Mouse (Mus musculus) embryo, embryonic 10 days (tissue): ENCODE measurements at regions not wholly inside any gene's neighbourhood (a gene's known extent, or its start where the extent isn't known, plus 50 kb on each side); places are given as distances from the start of the nearest gene placed in this dataset.

Experiments
- DNase-seq: peaks from one replicate; pipeline ENCODE4 v3.0.0-alpha.2; 2015; ENCODE audit warnings: low spot score

- no peak for DNase-seq
These were observed 129.0 kb upstream of the Tmem164 start for GRCm38 (mm10) chrX:142552196-142552595.

- peak; percentile 29 for DNase-seq
These were observed 127.0 kb upstream of the Tmem164 start for GRCm38 (mm10) chrX:142554161-142554560.

- DNase-seq = no peak
These were observed 123.7 kb upstream of the Tmem164 start for GRCm38 (mm10) chrX:142557496-142557895.

DNA sequence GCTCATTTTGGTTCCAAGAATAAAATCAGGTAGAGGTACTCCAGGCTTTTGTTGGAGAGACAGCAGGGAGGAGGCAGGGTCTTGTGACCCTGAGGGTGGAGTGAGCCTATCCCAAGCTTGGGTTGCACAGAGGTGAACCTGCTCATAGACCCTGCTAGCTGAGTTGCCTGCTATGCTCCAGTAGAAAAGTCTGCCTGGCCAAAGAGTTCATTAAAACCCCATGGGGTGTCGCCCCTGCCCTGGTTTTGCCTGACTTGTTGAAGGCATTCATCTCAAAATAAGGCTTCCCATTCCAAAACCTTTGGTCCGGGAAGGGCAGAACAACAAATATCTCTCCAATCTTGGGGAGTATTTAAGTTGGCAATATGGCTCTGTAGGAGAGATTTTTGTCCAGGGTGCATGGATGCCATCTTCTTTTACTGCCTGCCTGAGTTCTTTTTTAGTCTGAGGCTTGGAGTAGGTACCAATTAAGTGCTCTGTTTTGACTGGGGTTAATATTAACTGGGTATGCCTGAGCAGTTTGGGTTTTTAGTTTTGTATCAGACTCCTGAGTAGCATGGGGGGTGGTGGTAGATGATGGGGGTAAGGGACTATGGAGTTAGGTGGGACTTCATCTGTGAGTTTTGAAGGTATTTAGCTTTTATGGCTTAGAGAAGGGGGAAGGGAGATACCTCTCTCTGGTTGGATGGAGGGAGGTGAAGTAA, 120.8 kb upstream of the Tmem164 start:
- DNase-seq = no peak

- DNase-seq = no peak
These were observed 119.4 kb upstream of the Tmem164 start for GRCm38 (mm10) chrX:142561788-142562187.

GRCm38 (mm10) chrX:142564186-142564585, 117.0 kb upstream of the Tmem164 start:
- DNase-seq = no peak

DNA sequence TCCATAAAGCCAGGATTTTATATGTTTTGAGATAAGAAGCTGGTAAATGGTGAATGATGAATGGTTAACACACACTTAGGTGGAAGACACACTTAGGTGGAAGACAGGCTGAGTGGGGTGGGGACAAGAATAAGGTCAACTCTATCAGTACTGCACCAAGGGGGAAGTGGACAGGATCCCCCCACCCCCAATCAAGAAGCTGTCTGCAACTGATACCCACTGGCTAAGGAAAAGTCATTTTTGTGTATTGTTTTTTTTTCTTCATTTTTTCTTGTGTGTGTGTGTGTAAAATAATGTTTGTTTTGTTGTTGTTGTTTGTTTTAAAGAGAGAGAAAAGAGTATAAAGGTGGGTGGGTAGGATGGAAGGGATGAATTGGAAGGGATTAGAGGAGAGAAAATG, 109.4 kb upstream of the Tmem164 start:
- no peak for DNase-seq

GRCm38 (mm10) chrX:142574022-142574421, 107.2 kb upstream of the Tmem164 start:
- no peak for DNase-seq

- DNase-seq = no peak
These were observed 106.1 kb upstream of the Tmem164 start for GRCm38 (mm10) chrX:142574945-142575710.

DNA sequence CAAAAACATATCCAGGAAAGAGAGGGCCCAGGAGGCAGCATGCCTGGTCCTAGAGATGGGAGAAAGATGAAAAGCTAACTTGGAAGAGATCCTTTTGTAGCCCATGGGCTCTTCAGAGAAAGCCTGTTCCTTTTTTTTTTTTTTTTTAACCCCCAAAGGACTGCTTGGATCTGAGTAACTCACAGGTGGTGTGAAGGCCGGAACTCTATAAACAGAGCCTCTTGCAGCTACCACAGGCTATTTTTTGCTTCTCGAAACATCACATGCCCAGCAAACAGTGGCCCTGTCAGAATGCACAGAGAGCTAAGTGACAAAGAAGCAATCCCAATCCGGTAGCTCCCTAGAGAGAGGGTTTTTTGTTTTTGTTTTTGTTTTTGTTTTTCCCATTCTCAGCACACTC, 105.1 kb upstream of the Tmem164 start:
- DNase-seq = no peak

DNA sequence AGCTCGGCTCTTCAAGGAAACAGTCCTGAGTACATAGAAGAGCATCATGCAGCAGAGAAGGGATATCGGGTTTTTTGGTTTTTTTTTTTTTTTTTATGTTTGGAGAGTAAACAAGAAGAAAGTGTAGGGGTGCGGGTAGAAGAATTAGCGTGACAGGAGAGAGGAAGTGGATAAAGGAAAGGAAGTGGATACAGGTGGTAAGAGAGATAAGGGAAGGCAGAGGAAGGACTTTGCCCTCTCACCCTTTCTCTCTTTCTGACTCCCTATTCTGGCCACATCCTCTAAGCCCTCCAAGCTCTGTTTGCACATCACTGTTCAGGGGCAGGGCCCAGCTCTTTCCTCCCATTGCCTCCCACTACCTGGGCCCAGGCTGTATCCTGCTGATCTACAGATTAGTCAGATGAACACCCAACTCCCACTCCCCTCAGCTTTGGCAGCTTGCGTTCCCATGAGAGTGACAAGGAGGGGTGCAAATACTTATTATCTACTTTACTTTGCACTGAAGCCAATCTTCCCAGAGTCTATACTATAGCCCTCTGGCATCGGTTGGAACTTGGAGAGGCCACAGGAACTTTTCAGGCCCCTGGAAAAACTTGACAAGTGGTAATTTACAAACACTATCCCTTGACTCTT, 103.6 kb upstream of the Tmem164 start:
- no peak for DNase-seq

DNA sequence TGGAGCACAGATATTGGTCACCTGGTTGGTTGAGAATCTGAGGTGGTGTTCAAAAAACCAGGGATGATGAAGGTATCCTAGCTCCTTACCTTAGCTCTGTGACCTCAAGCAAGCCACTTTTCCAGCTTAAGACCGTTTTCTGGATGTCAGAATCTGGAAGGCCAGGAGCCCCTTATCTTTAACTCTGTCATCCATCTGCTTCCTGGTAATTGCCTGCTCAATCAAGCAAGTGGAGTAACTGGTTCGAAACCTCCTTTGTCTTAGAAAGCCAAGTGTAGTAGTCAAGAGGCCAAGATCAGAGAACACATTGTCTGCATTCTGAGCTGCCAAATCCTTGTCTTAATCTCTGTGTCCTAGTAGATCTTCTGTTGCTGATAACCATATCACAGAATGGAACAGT, 95.9 kb upstream of the Tmem164 start:
- no peak for DNase-seq

DNA sequence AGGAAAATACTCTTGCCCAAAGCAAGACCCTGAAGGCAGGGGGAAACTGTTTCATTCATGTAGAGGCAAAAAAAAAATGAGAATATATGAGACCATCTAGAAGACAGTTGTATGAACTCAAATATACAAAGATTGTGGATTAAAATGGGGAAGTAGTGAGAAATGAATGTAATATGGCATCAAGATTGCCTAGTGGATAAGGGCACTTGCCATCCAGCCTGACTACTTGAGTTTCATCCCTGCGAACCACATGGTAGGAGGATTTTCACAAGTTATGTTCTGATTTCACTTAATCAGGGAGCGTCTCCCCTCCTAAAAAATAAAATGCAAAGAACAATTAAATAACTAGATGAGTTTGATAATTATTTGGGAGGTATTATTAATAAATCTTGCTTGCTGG, 81.8 kb upstream of the Tmem164 start:
- DNase-seq = no peak

GRCm38 (mm10) chrX:142600782-142601181, 80.4 kb upstream of the Tmem164 start:
- no peak for DNase-seq

DNA sequence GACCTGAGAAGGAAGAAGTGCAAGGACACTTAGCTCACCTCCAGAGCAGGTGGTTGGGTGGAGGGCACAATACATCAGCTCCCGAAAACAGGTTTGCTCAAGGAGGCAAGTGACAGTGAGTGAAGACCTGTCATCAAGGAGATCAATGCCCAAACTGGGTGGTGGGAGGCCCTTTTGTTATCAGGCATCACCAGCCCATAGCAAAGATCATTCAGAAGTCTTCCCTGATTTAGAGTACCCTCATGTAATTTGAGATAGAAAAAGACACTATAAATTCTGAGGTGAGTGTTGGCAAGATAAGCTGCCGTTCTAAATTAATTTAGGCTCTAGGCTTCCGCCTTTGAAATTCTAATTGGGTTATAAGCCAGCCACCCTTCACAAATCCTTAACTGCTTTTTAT, 76.1 kb upstream of the Tmem164 start:
- DNase-seq = no peak

- DNase-seq = no peak
These were observed 74.5 kb upstream of the Tmem164 start for GRCm38 (mm10) chrX:142606595-142607205.

DNA sequence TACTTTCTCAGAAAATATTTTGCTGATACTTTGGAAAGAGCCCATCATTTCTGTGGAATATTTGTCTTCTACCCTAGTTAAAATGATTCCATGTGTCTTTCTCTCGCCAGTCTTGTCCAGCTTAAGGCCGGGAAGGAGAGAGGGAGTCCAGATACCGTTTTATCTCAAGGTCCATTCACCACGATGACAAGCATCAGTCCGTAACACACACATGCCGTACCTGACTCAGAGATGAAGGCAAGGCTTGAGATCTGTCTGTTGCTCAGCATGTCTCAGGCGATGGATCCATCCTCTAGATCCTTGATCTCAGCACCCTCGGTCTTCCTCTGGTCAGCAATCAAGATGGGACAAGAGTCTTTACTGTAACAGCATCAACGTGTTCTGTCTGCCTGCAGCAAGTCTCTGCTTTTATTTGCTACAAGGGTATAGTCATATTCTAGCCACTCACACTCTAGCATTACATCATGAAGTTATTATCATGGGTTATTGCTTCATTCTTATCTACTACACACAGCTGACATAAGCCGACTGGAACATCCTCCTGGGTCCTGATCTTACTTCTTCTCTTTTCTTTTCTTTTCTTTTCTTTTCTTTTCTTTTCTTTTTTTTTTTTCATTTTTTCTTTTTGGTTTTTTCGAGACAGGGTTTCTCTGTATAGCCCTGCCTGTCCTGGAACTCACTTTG, 64.9 kb upstream of the Tmem164 start:
- no peak for DNase-seq

DNA sequence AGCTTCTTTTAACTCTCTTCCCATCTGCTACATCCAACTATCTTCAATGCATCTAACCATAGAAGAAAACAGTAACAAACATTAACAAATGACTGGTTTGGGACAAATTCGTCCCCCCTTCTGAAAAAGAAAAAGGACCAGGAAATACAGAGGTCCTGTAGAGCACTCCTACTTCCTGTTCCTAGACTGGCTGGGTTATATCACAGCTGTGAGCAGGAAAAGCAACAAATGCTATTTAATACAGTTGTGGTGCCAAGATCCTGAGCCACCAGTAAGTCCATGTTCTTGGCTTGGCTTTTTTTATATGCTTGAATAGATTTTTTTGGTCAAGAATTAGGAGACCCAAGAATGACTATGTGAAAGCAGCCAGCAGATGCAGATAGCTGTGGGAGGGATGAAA, 62.8 kb upstream of the Tmem164 start:
- no peak for DNase-seq

DNA sequence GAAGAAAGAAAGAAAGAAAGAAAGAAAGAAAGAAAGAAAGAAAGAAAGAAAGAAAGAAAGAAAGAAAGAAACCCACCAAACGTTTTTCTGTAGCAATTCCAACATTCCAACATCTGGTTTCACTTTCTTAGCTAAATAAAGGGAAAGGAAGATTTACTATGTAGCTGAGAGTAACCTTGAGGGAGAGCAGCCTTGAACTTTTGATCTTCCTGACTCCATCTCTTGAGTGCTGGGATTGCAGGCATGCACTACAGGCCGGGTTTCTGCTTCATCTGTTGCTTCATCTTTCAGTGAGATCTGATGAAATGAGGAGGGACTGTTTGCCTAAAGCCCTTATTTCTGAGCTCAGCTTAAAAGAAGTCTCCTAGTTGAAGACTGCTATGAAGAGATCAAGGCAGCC, 57.8 kb upstream of the Tmem164 start:
- DNase-seq = peak; percentile 56

DNA sequence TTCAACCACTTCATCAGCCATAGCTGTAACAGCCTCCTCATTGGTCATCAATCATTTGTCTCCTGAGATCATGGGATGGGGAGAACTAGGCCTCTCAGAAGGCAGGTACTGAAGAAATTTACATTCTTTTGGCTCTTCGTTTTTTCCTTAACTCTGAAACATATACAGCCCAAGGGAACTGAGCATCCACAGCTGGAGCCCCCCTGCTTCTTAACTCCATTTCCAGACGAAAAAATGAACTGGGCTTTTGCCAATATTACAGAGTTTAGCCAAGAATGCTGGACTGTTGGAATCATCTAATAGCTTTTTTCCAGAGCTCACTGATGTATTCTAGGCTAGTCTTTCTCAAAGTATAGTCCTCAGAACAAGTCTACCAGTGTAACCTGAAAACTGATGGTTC, 57.3 kb upstream of the Tmem164 start:
- no peak for DNase-seq
